Mouse (Mus musculus) limb, embryonic 14.5 days (tissue): ENCODE results near the gene Alk. TPM values are rescaled to one million over a fixed set of nuclear protein-coding genes. Genes with fewer than 3 reads are reported as not detected.

Source experiments
- ATAC-seq: fragments of 200-750 bp; cut with Nextera tagmentation; 2 replicates; pipeline ENCODE4 v1.8.0; 2017; ENCODE audit warnings: low read depth, moderate number of reproducible peaks, moderate TSS enrichment; ENCODE audit not compliant: low FRiP score
- DNase-seq: peaks from one replicate; pipeline ENCODE4 v3.0.0-alpha.2; 2015; ENCODE audit warnings: low spot score
- H3K27ac ChIP-seq: fragments of 300-500 bp; sonication (generic); replicated peaks from 2 replicates; pipeline ENCODE4 v1.5.1; 2014; ENCODE audit warnings: low read depth, mild to moderate bottlenecking, low read length, moderate library complexity, mixed read lengths
- H3K27me3 ChIP-seq: fragments of 300-500 bp; sonication (generic); 2 replicates; pipeline ENCODE4 v1.6.1; 2014; ENCODE audit warnings: low read length, mixed read lengths; ENCODE audit not compliant: control insufficient read depth, insufficient read depth
- H3K36me3 ChIP-seq: fragments of 300-500 bp; sonication (generic); 2 replicates; pipeline ENCODE4 v1.6.1; 2014; ENCODE audit warnings: mild to moderate bottlenecking, low read length, moderate library complexity, mixed read lengths; ENCODE audit not compliant: control insufficient read depth, insufficient read depth
- H3K4me1 ChIP-seq: fragments of 300-500 bp; sonication (generic); 2 replicates; pipeline ENCODE4 v1.6.1; 2014; ENCODE audit warnings: antibody characterized with exemption, low read length, mixed read lengths; ENCODE audit not compliant: control insufficient read depth, insufficient read depth
- H3K4me2 ChIP-seq: fragments of 300-500 bp; sonication (generic); replicated peaks from 2 replicates; pipeline ENCODE4 v1.6.1; 2014; ENCODE audit warnings: low read depth, mild to moderate bottlenecking, low read length, moderate library complexity; ENCODE audit not compliant: severe bottlenecking
- H3K4me3 ChIP-seq: fragments of 300-500 bp; sonication (generic); replicated peaks from 2 replicates; pipeline ENCODE4 v1.5.1; 2014; ENCODE audit warnings: low read length
- H3K9ac ChIP-seq: fragments of 300-500 bp; sonication (generic); 2 replicates; pipeline ENCODE4 v1.6.1; 2014; ENCODE audit warnings: mild to moderate bottlenecking, low read depth, low read length, moderate library complexity; ENCODE audit not compliant: severe bottlenecking
- H3K9me3 ChIP-seq: fragments of 300-500 bp; sonication (generic); 2 replicates; pipeline ENCODE4 v1.6.1; 2016; ENCODE audit warnings: low read length; ENCODE audit not compliant: control insufficient read depth
- POLR2A ChIP-seq: fragments of 200-500 bp; IDR thresholded peaks from 2 replicates; pipeline ENCODE4 v1.8.0; 2012; ENCODE audit warnings: inconsistent platforms, mild to moderate bottlenecking, moderate library complexity, borderline replicate concordance; ENCODE audit not compliant: insufficient read depth, insufficient read length; ENCODE audit errors: extremely low read depth
- WGBS: fragments of 180-500 bp; shearing (Covaris S2); extraction: QIAGEN DNeasy Blood & Tissue Kit; methylation state at CpG from one replicate; pipeline ENCODE4 v1.1.7; 2014; 5-methylcytosine and 5-hydroxymethylcytosine counted together
- polyA plus RNA-seq, 2 experiments: library from polyadenylated mRNA; depleted of rRNA in 1 of 2; stranded (reverse) in 1 of 2; unstranded in 1 of 2; fragments of >200 nt; fragmentation: Nextera tagmentation in 1 of 2; extraction: Ambion mirVana in 1 of 2; gene quantifications; 2 replicates each; pipeline versions ENCODE4 v1.2.1 to v1.2.3; 2012 to 2014

Gene Alk
- polyA plus RNA-seq, 2 experiments = 0.43 to 0.45 TPM

DNA sequence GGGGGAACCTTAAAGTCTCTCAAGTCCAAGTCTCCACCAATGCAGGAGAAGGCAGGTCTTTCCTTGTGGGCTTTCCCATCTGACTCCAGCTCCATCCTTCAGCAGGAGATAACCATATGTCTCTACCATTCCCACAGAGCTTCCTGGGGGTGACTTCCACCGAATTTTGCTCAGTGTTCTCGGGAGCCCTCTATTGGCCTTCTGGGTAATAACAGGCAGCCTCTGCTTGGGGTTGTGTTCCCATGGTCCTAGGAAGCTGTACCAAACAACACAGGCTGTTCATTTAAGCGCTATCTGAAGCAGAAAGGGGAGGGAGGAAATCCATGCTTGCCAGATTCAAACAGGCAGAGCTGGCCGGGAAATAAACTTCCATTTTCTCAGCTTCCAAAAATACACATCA is 82.0 kb downstream of the Alk start:
- DNase-seq = peak; percentile 6
- no peaks in the 10 kb centered on the region for H3K36me3 ChIP-seq
- H3K4me2 ChIP-seq = no peak overlapping the region

GRCm38 (mm10) chr17:72521353-72521752 is 83.1 kb downstream of the Alk start:
- no peaks in the 10 kb centered on the region for H3K9me3 ChIP-seq
- no peak overlapping the region for H3K9ac ChIP-seq
- no peaks in the 10 kb centered on the region for H3K36me3 ChIP-seq
- H3K4me1 ChIP-seq = no peaks in the 10 kb centered on the region
- no peak overlapping the region for H3K4me3 ChIP-seq
- DNase-seq (no peak), ATAC-seq (no peak)
- no peak overlapping the region for H3K4me2 ChIP-seq
- H3K27me3 ChIP-seq = no peaks in the 10 kb centered on the region
- TF ChIP-seq POLR2A = no peak
- no peak overlapping the region for H3K27ac ChIP-seq
- 86% methylated on average over 5 of the region's 5 CpGs for WGBS

More for the DNA sequence above, 82.0 kb downstream of the Alk start:
- no peak overlapping the region for H3K27ac ChIP-seq
- ATAC-seq = no peak
- no peak overlapping the region for H3K4me3 ChIP-seq
- no peaks in the 10 kb centered on the region for H3K4me1 ChIP-seq
- H3K27me3 ChIP-seq = no peaks in the 10 kb centered on the region
- 11% methylated on average over 4 of the region's 4 CpGs for WGBS
- TF ChIP-seq POLR2A = no peak
- no peak overlapping the region for H3K9ac ChIP-seq
- H3K9me3 ChIP-seq = no peaks in the 10 kb centered on the region

GRCm38 (mm10) chr17:72510746-72511145 is 93.7 kb downstream of the Alk start:
- 77% methylated on average over 6 of the region's 6 CpGs for WGBS
- Histone ChIP-seq H3K4me2 (no peak overlapping the region), H3K27me3 (no peaks in the 10 kb centered on the region), H3K36me3 (no peaks in the 10 kb centered on the region), H3K27ac (no peak overlapping the region), H3K4me3 (no peak overlapping the region), H3K9me3 (no peaks in the 10 kb centered on the region), H3K4me1 (no peaks in the 10 kb centered on the region), H3K9ac (no peak overlapping the region)
- ATAC-seq = no peak
- no peak for DNase-seq
- TF ChIP-seq POLR2A = no peak

- DNase-seq = no peak
- H3K4me3 ChIP-seq = no peak overlapping the region
- no peaks in the 10 kb centered on the region for H3K27me3 ChIP-seq
- no peak for ATAC-seq
- TF ChIP-seq POLR2A = no peak
- no peak overlapping the region for H3K4me2 ChIP-seq
- H3K4me1 ChIP-seq = no peaks in the 10 kb centered on the region
- 82% methylated on average over 7 of the region's 7 CpGs for WGBS
- H3K36me3 ChIP-seq = no peaks in the 10 kb centered on the region
- no peak overlapping the region for H3K27ac ChIP-seq
- H3K9me3 ChIP-seq = no peaks in the 10 kb centered on the region
- no peak overlapping the region for H3K9ac ChIP-seq
Measured at GRCm38 (mm10) chr17:72508678-72509394, 95.6 kb downstream of the Alk start.

DNA sequence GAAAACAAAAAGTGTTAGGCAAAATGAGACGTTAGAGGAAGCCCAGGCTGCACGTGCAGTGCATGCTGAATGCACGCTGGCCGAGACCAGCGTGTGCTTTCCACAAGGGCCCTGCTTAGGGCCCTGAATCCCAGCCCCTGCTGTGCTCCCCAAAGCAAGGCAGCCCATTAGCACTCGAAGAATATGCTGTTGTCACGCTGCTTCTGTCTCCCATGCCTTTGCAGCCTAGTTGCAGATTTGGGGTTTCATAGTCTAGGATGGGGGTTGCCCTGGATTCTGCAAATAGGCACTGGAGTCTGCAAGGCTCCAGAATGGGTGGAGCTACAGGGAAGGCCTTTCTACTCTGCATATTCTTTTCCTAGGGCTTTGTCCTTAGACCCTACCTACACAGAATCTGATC is 99.2 kb downstream of the Alk start:
- H3K27me3 ChIP-seq = no peaks in the 10 kb centered on the region

More for the DNA sequence above, 99.2 kb downstream of the Alk start:
- Histone ChIP-seq H3K36me3 (no peaks in the 10 kb centered on the region), H3K4me3 (no peak overlapping the region), H3K9ac (no peak overlapping the region), H3K4me2 (no peak overlapping the region), H3K27ac (no peak overlapping the region), H3K9me3 (no peaks in the 10 kb centered on the region), H3K4me1 (no peaks in the 10 kb centered on the region)
- ATAC-seq (no peak), DNase-seq (no peak)
- no peak for TF ChIP-seq POLR2A
- WGBS = 69% methylated on average over 7 of the region's 7 CpGs
